Mouse (Mus musculus): ENCODE data around the gene Zbtb48. TPM values are rescaled to one million over a fixed set of nuclear protein-coding genes. Genes with fewer than 3 reads are reported as not detected.

The Zbtb48 gene
- polyA plus RNA-seq, 1 experiment from 2014 or later: 21.1 TPM

- Histone ChIP-seq H3K27me3 (ENCODE audit: control insufficient read depth, insufficient read depth, low read length) (peaks cover 19% of the 10 kb centered on the region), H3K9me3 (ENCODE audit: control insufficient read depth, low read length) (no peaks in the 10 kb centered on the region), H3K4me2 (peak within 1 kb of the TSS; percentile 98), H3K4me3 (ENCODE audit: low read depth, low read length) (peak within 1 kb of the TSS; percentile 72), H3K27ac (ENCODE audit: low read depth, low read length) (no peak within 1 kb of the TSS), H3K36me3 (ENCODE audit: control insufficient read depth, insufficient read depth, low read length) (no peaks in the 10 kb centered on the region), H3K4me1 (ENCODE audit: control insufficient read depth, insufficient read depth, low read length) (peaks cover 26% of the 10 kb centered on the region), H3K9ac (ENCODE audit: low read length) (peak within 1 kb of the TSS; percentile 66)
- WGBS: under 1% methylated on average over 41 of the region's 45 CpGs
- ATAC-seq (ENCODE audit: low FRiP score) (peak; percentile 93), DNase-seq (ENCODE audit: low spot score, missing footprints) (peak; percentile 99)
These were observed 18.8 kb downstream of the Zbtb48 start, which contains the start of gene Klhl21 for GRCm38 (mm10) chr4:152008622-152009075. Gene Klhl21 (plus strand): TSS chr4:152008803.

- H3K27ac ChIP-seq (ENCODE audit: low read depth, low read length): no peak overlapping the region
- no peak for ATAC-seq (ENCODE audit: low FRiP score)
These were observed 19.3 kb downstream of the Zbtb48 start for GRCm38 (mm10) chr4:152008148-152008500.

GRCm38 (mm10) chr4:152007481-152008147, 19.9 kb downstream of the Zbtb48 start:
- Histone ChIP-seq H3K27ac (ENCODE audit: low read depth, low read length) (no peak overlapping the region), H3K4me2 (peak overlapping the region; percentile 98), H3K9ac (ENCODE audit: low read length) (no peak overlapping the region), H3K9me3 (ENCODE audit: control insufficient read depth, low read length) (no peaks in the 10 kb centered on the region), H3K4me1 (ENCODE audit: control insufficient read depth, insufficient read depth, low read length) (peaks cover 26% of the 10 kb centered on the region), H3K27me3 (ENCODE audit: control insufficient read depth, insufficient read depth, low read length) (peaks cover 19% of the 10 kb centered on the region), H3K36me3 (ENCODE audit: control insufficient read depth, insufficient read depth, low read length) (no peaks in the 10 kb centered on the region), H3K4me3 (ENCODE audit: low read depth, low read length) (peak overlapping the region; percentile 72; the same call in 1 of the 2 replicates)
- WGBS: 7% methylated on average over 8 of the region's 8 CpGs
- DNase-seq (ENCODE audit: low spot score, missing footprints) (peak; percentile 84), ATAC-seq (ENCODE audit: low FRiP score) (no peak)

More at GRCm38 (mm10) chr4:152008148-152008500, 19.3 kb downstream of the Zbtb48 start:
- Histone ChIP-seq H3K9ac (ENCODE audit: low read length) (peak overlapping the region; percentile 66), H3K9me3 (ENCODE audit: control insufficient read depth, low read length) (no peaks in the 10 kb centered on the region), H3K4me3 (ENCODE audit: low read depth, low read length) (peak overlapping the region; percentile 72), H3K4me2 (peak overlapping the region; percentile 98), H3K36me3 (ENCODE audit: control insufficient read depth, insufficient read depth, low read length) (no peaks in the 10 kb centered on the region), H3K27me3 (ENCODE audit: control insufficient read depth, insufficient read depth, low read length) (peaks cover 19% of the 10 kb centered on the region), H3K4me1 (ENCODE audit: control insufficient read depth, insufficient read depth, low read length) (peaks cover 26% of the 10 kb centered on the region)
- DNase-seq (ENCODE audit: low spot score, missing footprints): no peak
- WGBS: 1% methylated on average over 14 of the region's 14 CpGs

GRCm38 (mm10) chr4:152006812-152007211, 20.7 kb downstream of the Zbtb48 start:
- Histone ChIP-seq H3K4me3 (ENCODE audit: low read depth, low read length) (no peak overlapping the region), H3K4me2 (no peak overlapping the region), H3K27ac (ENCODE audit: low read depth, low read length) (no peak overlapping the region), H3K9ac (ENCODE audit: low read length) (no peak overlapping the region), H3K27me3 (ENCODE audit: control insufficient read depth, insufficient read depth, low read length) (peaks cover 19% of the 10 kb centered on the region), H3K36me3 (ENCODE audit: control insufficient read depth, insufficient read depth, low read length) (no peaks in the 10 kb centered on the region), H3K9me3 (ENCODE audit: control insufficient read depth, low read length) (no peaks in the 10 kb centered on the region), H3K4me1 (ENCODE audit: control insufficient read depth, insufficient read depth, low read length) (peaks cover 26% of the 10 kb centered on the region)
- ATAC-seq (ENCODE audit: low FRiP score): no peak
- DNase-seq (ENCODE audit: low spot score, missing footprints): peak; percentile 73
- WGBS: 14% methylated on average over 3 of the region's 3 CpGs

GRCm38 (mm10) chr4:152006137-152006536, 21.3 kb downstream of the Zbtb48 start:
- WGBS: 77% methylated on average over 6 of the region's 6 CpGs
- peaks cover 26% of the 10 kb centered on the region for H3K4me1 ChIP-seq (ENCODE audit: control insufficient read depth, insufficient read depth, low read length)
- peak; percentile 61 for DNase-seq (ENCODE audit: low spot score, missing footprints)

GRCm38 (mm10) chr4:152002063-152002462, 25.4 kb downstream of the Zbtb48 start:
- DNase-seq (ENCODE audit: low spot score, missing footprints) (peak; percentile 81), ATAC-seq (ENCODE audit: low FRiP score) (no peak)
- Histone ChIP-seq H3K27ac (ENCODE audit: low read depth, low read length) (no peak overlapping the region), H3K36me3 (ENCODE audit: control insufficient read depth, insufficient read depth, low read length) (no peaks in the 10 kb centered on the region), H3K4me2 (no peak overlapping the region), H3K27me3 (ENCODE audit: control insufficient read depth, insufficient read depth, low read length) (peaks cover 2% of the 10 kb centered on the region; the same call in 1 of the 2 replicates), H3K4me3 (ENCODE audit: low read depth, low read length) (no peak overlapping the region), H3K9ac (ENCODE audit: low read length) (no peak overlapping the region), H3K9me3 (ENCODE audit: control insufficient read depth, low read length) (no peaks in the 10 kb centered on the region), H3K4me1 (ENCODE audit: control insufficient read depth, insufficient read depth, low read length) (peaks cover 4% of the 10 kb centered on the region; the same call in 1 of the 2 replicates)
- 93% methylated on average over 3 of the region's 3 CpGs for WGBS

More at GRCm38 (mm10) chr4:152006137-152006536, 21.3 kb downstream of the Zbtb48 start:
- Histone ChIP-seq H3K27me3 (ENCODE audit: control insufficient read depth, insufficient read depth, low read length) (peaks cover 19% of the 10 kb centered on the region), H3K27ac (ENCODE audit: low read depth, low read length) (no peak overlapping the region), H3K36me3 (ENCODE audit: control insufficient read depth, insufficient read depth, low read length) (no peaks in the 10 kb centered on the region), H3K9me3 (ENCODE audit: control insufficient read depth, low read length) (no peaks in the 10 kb centered on the region), H3K4me3 (ENCODE audit: low read depth, low read length) (no peak overlapping the region), H3K4me2 (no peak overlapping the region), H3K9ac (ENCODE audit: low read length) (no peak overlapping the region)
- no peak for ATAC-seq (ENCODE audit: low FRiP score)

- DNase-seq (ENCODE audit: low spot score, missing footprints) (peak; percentile 49), ATAC-seq (ENCODE audit: low FRiP score) (no peak)
- H3K27me3 ChIP-seq (ENCODE audit: control insufficient read depth, insufficient read depth, low read length): no peaks in the 10 kb centered on the region
- no peak overlapping the region for H3K4me3 ChIP-seq (ENCODE audit: low read depth, low read length)
- H3K4me2 ChIP-seq: no peak overlapping the region
- H3K9ac ChIP-seq (ENCODE audit: low read length): no peak overlapping the region
- H3K27ac ChIP-seq (ENCODE audit: low read depth, low read length): no peak overlapping the region
- no peaks in the 10 kb centered on the region for H3K36me3 ChIP-seq (ENCODE audit: control insufficient read depth, insufficient read depth, low read length)
- H3K4me1 ChIP-seq (ENCODE audit: control insufficient read depth, insufficient read depth, low read length): peaks cover 5% of the 10 kb centered on the region; the same call in 1 of the 2 replicates
- no peaks in the 10 kb centered on the region for H3K9me3 ChIP-seq (ENCODE audit: control insufficient read depth, low read length)
- WGBS: 62% methylated on average over 4 of the region's 4 CpGs
These were observed 26.1 kb downstream of the Zbtb48 start for GRCm38 (mm10) chr4:152001335-152001734.

DNA sequence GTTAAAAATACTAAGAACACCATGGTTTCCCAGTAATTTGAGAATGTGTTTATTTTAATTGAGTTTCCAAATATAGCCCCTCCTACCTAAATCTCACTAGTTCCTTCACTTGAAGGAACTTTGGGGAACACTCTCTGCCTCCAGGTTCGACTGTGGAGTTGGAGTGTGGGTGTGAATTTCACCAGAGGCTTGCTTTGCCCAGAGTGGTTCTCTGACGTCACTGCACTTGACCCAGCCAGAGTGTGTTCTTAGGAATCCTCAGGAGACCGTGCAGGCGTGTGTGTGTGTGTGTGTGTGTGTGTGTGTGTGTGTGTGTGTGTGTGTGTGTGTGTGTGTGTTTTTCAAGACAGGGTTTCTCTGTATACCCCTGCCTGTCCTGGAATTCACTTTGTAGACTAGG, 26.6 kb downstream of the Zbtb48 start:
- no peak overlapping the region for H3K9ac ChIP-seq (ENCODE audit: low read length)
- whole genome bisulfite sequencing: 57% methylated on average over 4 of the region's 4 CpGs
- peaks cover 5% of the 10 kb centered on the region; the same call in 1 of the 2 replicates for H3K4me1 ChIP-seq (ENCODE audit: control insufficient read depth, insufficient read depth, low read length)
- H3K9me3 ChIP-seq (ENCODE audit: control insufficient read depth, low read length): no peaks in the 10 kb centered on the region
- no peak for ATAC-seq (ENCODE audit: low FRiP score)
- no peaks in the 10 kb centered on the region for H3K27me3 ChIP-seq (ENCODE audit: control insufficient read depth, insufficient read depth, low read length)
- peak; percentile 44 for DNase-seq (ENCODE audit: low spot score, missing footprints)
- no peak overlapping the region for H3K27ac ChIP-seq (ENCODE audit: low read depth, low read length)
- H3K4me3 ChIP-seq (ENCODE audit: low read depth, low read length): no peak overlapping the region
- H3K4me2 ChIP-seq: no peak overlapping the region
- H3K36me3 ChIP-seq (ENCODE audit: control insufficient read depth, insufficient read depth, low read length): no peaks in the 10 kb centered on the region

GRCm38 (mm10) chr4:151999481-151999880, 28.0 kb downstream of the Zbtb48 start:
- no peak overlapping the region for H3K4me3 ChIP-seq (ENCODE audit: low read depth, low read length)
- H3K9ac ChIP-seq (ENCODE audit: low read length): no peak overlapping the region
- H3K27me3 ChIP-seq (ENCODE audit: control insufficient read depth, insufficient read depth, low read length): no peaks in the 10 kb centered on the region
- no peaks in the 10 kb centered on the region for H3K9me3 ChIP-seq (ENCODE audit: control insufficient read depth, low read length)
- H3K4me1 ChIP-seq (ENCODE audit: control insufficient read depth, insufficient read depth, low read length): peaks cover 5% of the 10 kb centered on the region; the same call in 1 of the 2 replicates
- ATAC-seq (ENCODE audit: low FRiP score) (no peak), DNase-seq (ENCODE audit: low spot score, missing footprints) (peak; percentile 65)
- H3K36me3 ChIP-seq (ENCODE audit: control insufficient read depth, insufficient read depth, low read length): no peaks in the 10 kb centered on the region
- no peak overlapping the region for H3K27ac ChIP-seq (ENCODE audit: low read depth, low read length)
- no peak overlapping the region for H3K4me2 ChIP-seq
- WGBS: 77% methylated on average over 3 of the region's 3 CpGs

Measured in midbrain, embryonic 11.5 days (tissue).